Mouse (Mus musculus) hindbrain, postnatal 0 days (tissue): Measurements from ENCODE around the gene Spryd4. TPM values are rescaled to one million over a fixed set of nuclear protein-coding genes. Genes with fewer than 3 reads are reported as not detected.

Experiments used
- ATAC-seq: fragments of 200-750 bp; cut with Nextera tagmentation; 2 replicates; pipeline ENCODE4 v1.8.0; 2017; ENCODE audit warnings: mild to moderate bottlenecking, moderate TSS enrichment, moderate library complexity
- DNase-seq: peaks from one replicate; pipeline ENCODE4 v3.0.0-alpha.2; 2015; ENCODE audit warnings: low spot score
- H3K27ac ChIP-seq: fragments of 300-500 bp; sonication (generic); 2 replicates; pipeline ENCODE4 v1.5.1; 2014; ENCODE audit warnings: mild to moderate bottlenecking
- H3K27me3 ChIP-seq: fragments of 300-500 bp; sonication (generic); 2 replicates; pipeline ENCODE4 v1.6.1; 2014; ENCODE audit warnings: low read length, mixed read lengths; ENCODE audit not compliant: insufficient read depth
- H3K36me3 ChIP-seq: fragments of 300-500 bp; sonication (generic); 2 replicates; pipeline ENCODE4 v1.6.1; 2014; ENCODE audit warnings: low read length, mixed read lengths; ENCODE audit not compliant: insufficient read depth
- H3K4me1 ChIP-seq: fragments of 300-500 bp; sonication (generic); 2 replicates; pipeline ENCODE4 v1.6.1; 2014; ENCODE audit warnings: antibody characterized with exemption, low read length, mixed read lengths; ENCODE audit not compliant: insufficient read depth
- H3K4me2 ChIP-seq: fragments of 300-500 bp; sonication (generic); 2 replicates; pipeline ENCODE4 v1.6.1; 2014; ENCODE audit warnings: low read depth, mild to moderate bottlenecking, low read length, moderate library complexity, mixed read lengths
- H3K4me3 ChIP-seq: fragments of 300-500 bp; sonication (generic); 2 replicates; pipeline ENCODE4 v1.5.1; 2014; ENCODE audit warnings: low read length
- H3K9ac ChIP-seq: fragments of 300-500 bp; sonication (generic); replicated peaks from 2 replicates; pipeline ENCODE4 v1.6.1; 2014; ENCODE audit warnings: mild to moderate bottlenecking, low read length, moderate library complexity, mixed read lengths
- H3K9me3 ChIP-seq: fragments of 300-500 bp; sonication (generic); 2 replicates; pipeline ENCODE4 v1.6.1; 2016; ENCODE audit warnings: low read length, mixed read lengths
- CTCF ChIP-seq: IDR thresholded peaks from 2 replicates; pipeline ENCODE4 v1.5.1; 2016; ENCODE audit warnings: antibody characterized with exemption, control low read depth, low read depth
- WGBS: fragments of 180-500 bp; shearing (Covaris S2); extraction: QIAGEN DNeasy Blood & Tissue Kit; methylation state at CpG from one replicate; pipeline ENCODE4 v1.1.7; 2014; 5-methylcytosine and 5-hydroxymethylcytosine counted together
- polyA plus RNA-seq: library from polyadenylated mRNA; unstranded; fragments of >200 nt; fragmentation: Nextera tagmentation; extraction: Ambion mirVana; gene quantifications from 2 replicates; pipeline ENCODE4 v1.2.1, GENCODE M21; 2015
- total RNA-seq: library from RNA; depleted of rRNA; stranded (reverse); fragments of >200 nt; gene quantifications from 2 replicates; pipeline ENCODE4 v1.2.3, GENCODE M21; 2014

Spryd4 gene
- total and polyA plus RNA-seq, 2 experiments from 2014 or later = 24.5 to 25.8 TPM

DNA sequence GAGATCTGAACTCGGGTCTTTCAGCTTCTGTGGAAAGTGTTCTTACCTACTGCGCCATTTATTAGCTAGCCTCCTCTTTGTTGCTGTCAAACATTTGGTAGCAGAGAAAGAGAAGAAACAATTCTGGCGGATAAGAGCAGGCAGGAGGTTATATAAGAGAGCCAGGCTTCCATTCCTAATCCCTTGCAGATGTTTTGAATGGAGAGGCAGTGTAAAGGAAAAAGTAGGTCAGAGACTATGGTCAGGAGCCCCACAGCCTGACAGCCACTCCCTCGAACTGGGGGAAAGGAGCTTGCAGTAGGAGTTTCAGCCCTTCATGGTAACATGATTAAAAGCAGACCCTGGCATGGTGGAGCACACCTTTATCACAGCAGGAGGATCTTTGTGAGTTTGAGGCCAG is 24.7 kb upstream of the Spryd4 start:
- DNase-seq (no peak), ATAC-seq (no peak)
- H3K9ac ChIP-seq = no peak overlapping the region
- no peaks in the 10 kb centered on the region for H3K4me1 ChIP-seq
- H3K4me3 ChIP-seq = no peak overlapping the region
- 79% methylated on average over 4 of the region's 4 CpGs for WGBS
- H3K9me3 ChIP-seq = no peaks in the 10 kb centered on the region
- no peak overlapping the region for H3K4me2 ChIP-seq
- H3K36me3 ChIP-seq = peaks cover 5% of the 10 kb centered on the region; the same call in 1 of the 2 replicates
- no peak overlapping the region for H3K27ac ChIP-seq
- no peak for TF ChIP-seq CTCF
- H3K27me3 ChIP-seq = no peaks in the 10 kb centered on the region

GRCm38 (mm10) chr10:128232420-128232985 is 20.9 kb upstream of the Spryd4 start:
- Histone ChIP-seq H3K4me3 (peak overlapping the region; percentile 60), H3K9ac (peak overlapping the region; percentile 67), H3K27ac (peak overlapping the region; percentile 88), H3K4me2 (peak overlapping the region; percentile 64), H3K4me1 (0 out of 2 replicates have a peak, but pooled peaks cover 3% of the 10 kb centered on the region), H3K9me3 (no peaks in the 10 kb centered on the region), H3K36me3 (no peaks in the 10 kb centered on the region), H3K27me3 (no peaks in the 10 kb centered on the region)
- peak; percentile 81 for TF ChIP-seq CTCF
- ATAC-seq = no peak; the same call in 1 of the 2 replicates
- DNase-seq = peak; percentile 91
- WGBS = under 1% methylated on average over 14 of the region's 14 CpGs

- peak within 1 kb of the TSS; percentile 88 for H3K27ac ChIP-seq
- peak within 1 kb of the TSS; percentile 60 for H3K4me3 ChIP-seq
- peak; percentile 94 for ATAC-seq
- DNase-seq = peak; percentile 90
- TF ChIP-seq CTCF = no peak
- 2% methylated on average over 56 of the region's 58 CpGs for WGBS
- H3K4me2 ChIP-seq = peak within 1 kb of the TSS; percentile 64
- no peaks in the 10 kb centered on the region for H3K36me3 ChIP-seq
- H3K9ac ChIP-seq = peak within 1 kb of the TSS; percentile 67
- H3K4me1 ChIP-seq = 0 out of 2 replicates have a peak, but pooled peaks cover 3% of the 10 kb centered on the region
- no peaks in the 10 kb centered on the region for H3K9me3 ChIP-seq
- no peaks in the 10 kb centered on the region for H3K27me3 ChIP-seq
These were observed 20.3 kb upstream of the Spryd4 start, which contains the start of gene Timeless for GRCm38 (mm10) chr10:128231697-128232419. Gene Timeless, plus strand, starts transcription at chr10:128232065.

GRCm38 (mm10) chr10:128231146-128231545 is 19.5 kb upstream of the Spryd4 start:
- WGBS = 18% methylated on average over 5 of the region's 5 CpGs
- DNase-seq (no peak), ATAC-seq (no peak)
- no peak for TF ChIP-seq CTCF
- Histone ChIP-seq H3K4me1 (0 out of 2 replicates have a peak, but pooled peaks cover 3% of the 10 kb centered on the region), H3K27ac (no peak overlapping the region), H3K9me3 (no peaks in the 10 kb centered on the region), H3K27me3 (no peaks in the 10 kb centered on the region), H3K9ac (no peak overlapping the region), H3K4me3 (peak overlapping the region; percentile 60), H3K36me3 (no peaks in the 10 kb centered on the region), H3K4me2 (peak overlapping the region; percentile 64)

DNA sequence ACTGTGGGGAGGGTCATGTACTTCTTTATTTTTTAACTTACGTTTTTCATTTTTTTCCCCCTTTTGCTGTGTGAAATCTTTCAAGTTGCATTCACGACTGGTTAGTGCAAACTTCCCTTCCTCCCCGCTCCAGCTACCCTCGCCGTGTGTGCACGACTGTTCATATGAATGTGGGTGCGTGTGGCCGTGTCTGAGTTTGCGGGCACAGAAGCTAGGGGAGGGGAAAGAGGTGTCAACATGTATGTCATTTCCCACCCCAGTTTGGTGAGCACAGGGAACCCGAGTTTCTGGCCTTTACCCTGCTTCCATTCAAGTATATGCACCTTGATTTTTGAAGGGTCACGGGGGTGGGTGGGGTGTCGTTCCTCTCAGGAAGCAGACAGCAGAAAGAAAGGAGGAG is 19.0 kb upstream of the Spryd4 start:
- TF ChIP-seq CTCF = no peak
- H3K9ac ChIP-seq = no peak overlapping the region
- ATAC-seq = no peak
- no peaks in the 10 kb centered on the region for H3K27me3 ChIP-seq
- H3K4me2 ChIP-seq = no peak overlapping the region
- 0 out of 2 replicates have a peak, but pooled peaks cover 3% of the 10 kb centered on the region for H3K4me1 ChIP-seq
- no peak for DNase-seq
- no peak overlapping the region for H3K27ac ChIP-seq
- H3K9me3 ChIP-seq = no peaks in the 10 kb centered on the region
- H3K36me3 ChIP-seq = no peaks in the 10 kb centered on the region
- 84% methylated on average over 12 of the region's 12 CpGs for WGBS
- no peak overlapping the region for H3K4me3 ChIP-seq

- H3K36me3 ChIP-seq = no peaks in the 10 kb centered on the region
- H3K27ac ChIP-seq = no peak overlapping the region
- H3K4me2 ChIP-seq = no peak overlapping the region
- H3K9me3 ChIP-seq = no peaks in the 10 kb centered on the region
- no peaks in the 10 kb centered on the region for H3K27me3 ChIP-seq
- WGBS = 93% methylated on average over 8 of the region's 8 CpGs
- 0 out of 2 replicates have a peak, but pooled peaks cover 3% of the 10 kb centered on the region for H3K4me1 ChIP-seq
- no peak for TF ChIP-seq CTCF
- no peak overlapping the region for H3K9ac ChIP-seq
- no peak for DNase-seq
- no peak overlapping the region for H3K4me3 ChIP-seq
- no peak for ATAC-seq
These were observed 16.4 kb upstream of the Spryd4 start for GRCm38 (mm10) chr10:128228009-128228408.
